Mouse (Mus musculus) CH12.LX (cell line): ENCODE data around the gene Ginm1. TPM values are rescaled to one million over a fixed set of nuclear protein-coding genes. Genes with fewer than 3 reads are reported as not detected.

Experiments used
- DNase-seq: peaks from one replicate; pipeline ENCODE4 v3.0.0-alpha.2; 2013; ENCODE audit errors: extremely low read depth
- H3K27ac ChIP-seq: 2 replicates; pipeline ENCODE4 v1.5.1; 2012; ENCODE audit warnings: low read depth, mild to moderate bottlenecking, control low read depth, moderate library complexity; ENCODE audit not compliant: insufficient read depth
- H3K27me3 ChIP-seq: replicated peaks from 2 replicates; pipeline ENCODE3; 2012; ENCODE audit warnings: inconsistent platforms
- H3K36me3 ChIP-seq, 2 experiments: replicated peaks in 1 of 2; 2 replicates each; pipeline versions ENCODE3 to v1.6.1; 2012; ENCODE audit warnings: inconsistent platforms in 1 of 2, low read length in 1 of 2, mild to moderate bottlenecking in 1 of 2, mixed read lengths in 1 of 2, moderate library complexity in 1 of 2; ENCODE audit not compliant: control insufficient read depth in 1 of 2, insufficient read depth in 1 of 2
- H3K4me1 ChIP-seq, 2 experiments: 2 replicates each; pipeline ENCODE4 v1.6.1; 2012; ENCODE audit warnings: inconsistent platforms in 1 of 2, moderate library complexity in 1 of 2; ENCODE audit not compliant: insufficient read depth in 2 of 2, control insufficient read depth in 1 of 2
- H3K4me2 ChIP-seq: 2 replicates; pipeline ENCODE4 v1.6.1; 2012; ENCODE audit warnings: low read depth, mild to moderate bottlenecking, control low read depth; ENCODE audit not compliant: poor library complexity, insufficient read depth, severe bottlenecking
- H3K4me3 ChIP-seq, 3 experiments: fragments of 150-350 bp in 1 of 3; sonication (generic) in 1 of 3; replicated peaks in 1 of 3; 2 replicates each; pipeline versions ENCODE3 to v1.5.1; 2011 to 2012; ENCODE audit warnings: low read depth in 2 of 3, low read length in 2 of 3, mild to moderate bottlenecking in 2 of 3, moderate library complexity in 2 of 3, control low read depth in 1 of 3, improper control_type of control experiment in 1 of 3, inconsistent platforms in 1 of 3, mixed read lengths in 1 of 3; ENCODE audit not compliant: poor library complexity in 1 of 3
- H3K79me2 ChIP-seq: replicated peaks from 2 replicates; pipeline ENCODE4 v1.6.1; 2012; ENCODE audit warnings: mild to moderate bottlenecking, moderate library complexity; ENCODE audit not compliant: control insufficient read depth, poor library complexity, insufficient read depth, severe bottlenecking; ENCODE audit errors: extremely low read depth
- H3K9ac ChIP-seq: 2 replicates; pipeline ENCODE4 v1.6.1; 2012; ENCODE audit warnings: low read depth, mild to moderate bottlenecking, control low read depth, moderate library complexity; ENCODE audit not compliant: insufficient read depth
- H3K9me3 ChIP-seq: replicated peaks from 2 replicates; pipeline ENCODE3; 2012; ENCODE audit warnings: low read length, inconsistent platforms, mixed read lengths
- BHLHE40 ChIP-seq: IDR thresholded peaks from 2 replicates; pipeline ENCODE4 v1.6.1; 2011; ENCODE audit warnings: mild to moderate bottlenecking, low read depth, low read length, improper control_type of control experiment
- CHD1 ChIP-seq: IDR thresholded peaks from 2 replicates; pipeline ENCODE4 v1.6.1; 2012; ENCODE audit warnings: low read depth, low read length, improper control_type of control experiment, inconsistent platforms
- CHD2 ChIP-seq: IDR thresholded peaks from 2 replicates; pipeline ENCODE4 v1.6.1; 2011; ENCODE audit warnings: low read length, improper control_type of control experiment
- CTCF ChIP-seq, 2 experiments: IDR thresholded peaks in 1 of 2; conservative IDR thresholded peaks in 1 of 2; 2 replicates each; pipeline ENCODE4 v1.5.1; 2011 to 2012; ENCODE audit warnings: low read depth in 2 of 2, low read length in 2 of 2, improper control_type of control experiment in 1 of 2, inconsistent platforms in 1 of 2, mild to moderate bottlenecking in 1 of 2, moderate library complexity in 1 of 2
- E2F4 ChIP-seq: IDR thresholded peaks from 2 replicates; pipeline ENCODE4 v1.6.1; 2011; ENCODE audit warnings: low read depth, low read length, improper control_type of control experiment; ENCODE audit not compliant: insufficient replicate concordance
- ELF1 ChIP-seq: IDR thresholded peaks from 2 replicates; pipeline ENCODE4 v1.6.1; 2014; ENCODE audit warnings: low read depth, mild to moderate bottlenecking, inconsistent platforms, low read length, improper control_type of control experiment
- ETS1 ChIP-seq: conservative IDR thresholded peaks from 2 replicates; pipeline ENCODE4 v1.6.1; 2012; ENCODE audit warnings: low read depth, mild to moderate bottlenecking, inconsistent platforms, low read length, improper control_type of control experiment, moderate library complexity
- JUN ChIP-seq: IDR thresholded peaks from 2 replicates; pipeline ENCODE4 v1.6.1; 2011; ENCODE audit warnings: low read depth, mild to moderate bottlenecking, low read length, improper control_type of control experiment, moderate library complexity; ENCODE audit not compliant: insufficient read depth
- MAFK ChIP-seq: IDR thresholded peaks from 2 replicates; pipeline ENCODE4 v1.6.1; 2011; ENCODE audit warnings: low read length, improper control_type of control experiment; ENCODE audit not compliant: insufficient replicate concordance
- MAX ChIP-seq: IDR thresholded peaks from 2 replicates; pipeline ENCODE4 v1.6.1; 2011; ENCODE audit warnings: low read length, improper control_type of control experiment
- MAZ ChIP-seq: IDR thresholded peaks from 2 replicates; pipeline ENCODE4 v1.6.1; 2012; ENCODE audit warnings: low read depth, mild to moderate bottlenecking, inconsistent platforms, low read length, improper control_type of control experiment, moderate library complexity
- MEF2A ChIP-seq: IDR thresholded peaks from 2 replicates; pipeline ENCODE4 v1.6.1; 2014; ENCODE audit warnings: low read depth, mild to moderate bottlenecking, inconsistent platforms, low read length, improper control_type of control experiment, borderline replicate concordance
- RCOR1 ChIP-seq: conservative IDR thresholded peaks from 2 replicates; pipeline ENCODE4 v1.6.1; 2012; ENCODE audit warnings: low read depth, mild to moderate bottlenecking, inconsistent platforms, low read length, improper control_type of control experiment
- SIN3A ChIP-seq: IDR thresholded peaks from 2 replicates; pipeline ENCODE4 v1.6.1; 2012; ENCODE audit warnings: low read length, improper control_type of control experiment, inconsistent platforms
- SMC3 ChIP-seq: IDR thresholded peaks from 2 replicates; pipeline ENCODE4 v1.6.1; 2011; ENCODE audit warnings: low read depth, low read length, improper control_type of control experiment
- TBP ChIP-seq: conservative IDR thresholded peaks from 2 replicates; pipeline ENCODE4 v1.6.1; 2011; ENCODE audit warnings: low read depth, low read length, improper control_type of control experiment
- UBTF ChIP-seq: IDR thresholded peaks from 2 replicates; pipeline ENCODE4 v1.6.1; 2012; ENCODE audit warnings: low read depth, mild to moderate bottlenecking, inconsistent platforms, low read length, improper control_type of control experiment, moderate library complexity
- ZC3H11A ChIP-seq: IDR thresholded peaks from 2 replicates; pipeline ENCODE4 v1.6.1; 2012; ENCODE audit warnings: low read depth, mild to moderate bottlenecking, inconsistent platforms, low read length, improper control_type of control experiment
- ZKSCAN1 ChIP-seq: IDR thresholded peaks from 2 replicates; pipeline ENCODE4 v1.6.1; 2012; ENCODE audit warnings: low read depth, inconsistent platforms, low read length, improper control_type of control experiment, borderline replicate concordance
- ZNF384 ChIP-seq: IDR thresholded peaks from 2 replicates; pipeline ENCODE4 v1.6.1; 2012; ENCODE audit warnings: low read depth, low read length, improper control_type of control experiment, inconsistent platforms
- dilution Hi-C: fragments of 300-500 bp; cut with MboI; formaldehyde crosslinking; loops from 2 replicates; pipeline ENCODE4 v1.14.3; 2020; ENCODE audit warnings: low sequenced_read_pairs; ENCODE audit not compliant: extremely low pct_unique_long_range_greater_than_20kb, extremely low pct_ligation_motif_present
- in situ Hi-C: fragments of 300-500 bp; cut with MboI; formaldehyde crosslinking; loops from 3 replicates; pipeline ENCODE4 v1.14.3; 2019; ENCODE audit warnings: low sequenced_read_pairs, low pct_ligation_motif_present, low pct_unique_long_range_greater_than_20kb, mixed read lengths
- polyA plus RNA-seq: library from polyadenylated mRNA; unstranded; fragments of >175 nt; gene quantifications from 2 replicates; pipeline ENCODE4 v1.2.1, GENCODE M21; 2012; ENCODE audit warnings: low read depth; ENCODE audit not compliant: insufficient read length
- total RNA-seq, 2 experiments: library from RNA; depleted of rRNA; stranded (reverse); fragments of 300-350 nt in 1 of 2; fragments of >200 nt in 1 of 2; gene quantifications; 2 replicates each; pipeline ENCODE4 v1.2.3; 2012 to 2014

Gene Ginm1
- total and polyA plus RNA-seq, 3 experiments = 11.7 to 38.2 (median 22.5) TPM

DNA sequence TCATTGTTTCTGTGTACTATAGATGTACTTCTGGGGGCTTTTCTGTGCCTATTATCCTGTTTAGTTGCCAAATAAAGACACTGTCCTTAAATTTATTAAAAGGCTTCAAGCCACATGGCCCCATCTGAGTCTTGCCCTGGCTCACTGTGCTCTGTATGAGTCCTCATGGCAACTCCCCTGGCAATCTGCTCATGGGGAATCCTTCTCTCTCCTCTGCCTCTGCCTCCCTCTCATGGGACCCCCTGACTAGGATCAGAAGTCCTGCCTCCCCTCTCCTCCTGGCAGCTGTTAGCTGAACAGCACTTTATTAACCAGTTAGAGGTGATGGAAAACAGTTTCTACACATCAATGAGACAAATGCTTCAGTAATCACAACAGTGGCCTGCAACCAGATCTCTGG lies 61.0 kb downstream of the Ginm1 start:
- Histone ChIP-seq H3K36me3 (peaks cover 0 to 16% of the 10 kb centered on the region in 2 experiments), H3K79me2 (peaks cover 64% of the 10 kb centered on the region), H3K9me3 (no peaks in the 10 kb centered on the region), H3K4me2 (no peak overlapping the region), H3K4me1 (peaks cover 2 to 38% of the 10 kb centered on the region in 2 experiments; a peak in 3 of 4 replicates), H3K27me3 (no peaks in the 10 kb centered on the region), H3K9ac (no peak overlapping the region), H3K27ac (no peak overlapping the region), H3K4me3 (no peak overlapping the region)
- dilution Hi-C loops = no loop called here
- no peak for TF ChIP-seq BHLHE40
- no peak for TF ChIP-seq ELF1
- TF ChIP-seq SMC3 = no peak
- TF ChIP-seq MAFK = no peak
- no peak for TF ChIP-seq JUN
- no peak for TF ChIP-seq ZNF384
- no peak for TF ChIP-seq ZC3H11A
- TF ChIP-seq UBTF = no peak
- TF ChIP-seq RCOR1 = no peak
- TF ChIP-seq MEF2A = no peak
- no peak for TF ChIP-seq MAZ
- no peak for TF ChIP-seq CTCF (conservative IDR thresholded peaks at IDR 0.05 in 1 of 2, IDR thresholded peaks at IDR 0.05 in 1 of 2; ENCODE audit: low read depth in 2 of 2, low read length in 2 of 2)
- no peak for TF ChIP-seq CHD2
- TF ChIP-seq ETS1 = no peak
- no peak for TF ChIP-seq SIN3A
- no peak for TF ChIP-seq MAX
- no peak for TF ChIP-seq E2F4
- no peak for TF ChIP-seq ZKSCAN1
- no peak for TF ChIP-seq CHD1
- no peak for TF ChIP-seq TBP
- in situ Hi-C loops = no loop called here
- DNase-seq = no peak

GRCm38 (mm10) chr10:7727011-7727410 lies 65.6 kb downstream of the Ginm1 start:
- Histone ChIP-seq H3K9ac (peak overlapping the region; percentile 84), H3K4me2 (peak overlapping the region; percentile 99), H3K27me3 (no peaks in the 10 kb centered on the region), H3K9me3 (no peaks in the 10 kb centered on the region), H3K36me3 (peaks cover 0 to 14% of the 10 kb centered on the region in 2 experiments), H3K79me2 (peaks cover 43% of the 10 kb centered on the region), H3K4me3 (peak overlapping the region; percentile 50 to 97 (median 53)), H3K27ac (no peak overlapping the region), H3K4me1 (peaks cover 2 to 41% of the 10 kb centered on the region in 2 experiments; a peak in 3 of 4 replicates)
- TF ChIP-seq BHLHE40 (no peak), ETS1 (peak; percentile 40; the same call in 1 of the 2 replicates)
- in situ Hi-C loops = no loop called here
- DNase-seq = peak; percentile 9
- dilution Hi-C loops = no loop called here
